Comparison of ENCODE assay signal across 12 mouse cellular contexts in genomic region chr10:105652475-105652874, GRCm38 (mm10).
A peak's percentile ranks its signal among the peaks of the same experiment; 100 is the strongest.
DNase-seq lines count a peak whose midpoint lies in the region.
"Had no signal": no experiment of that assay in that cellular context is flagged by ENCODE, and none has a peak within 500 bp of the region (broad histone marks: within the 10 kb centered on the region; RNA-seq: fewer than 3 reads in every experiment).

No protein-coding gene starts in this region.

- intact Hi-C loops in gastrocnemius, postnatal 36 days (cut with DNase I), result no loop called here

- DNase-seq in cerebellum, adult 11 months, result peak; percentile 27
- DNase-seq in cerebellum, adult 18-20 months, result peak; percentile 38 to 53
- peak; percentile 66 for DNase-seq in cerebellum, adult 9-11 months
- peak; percentile 12 to 40 for DNase-seq in cerebellum, postnatal 36 days
- no peak for DNase-seq in gastrocnemius, postnatal 36 days
- DNase-seq in adrenal gland, postnatal 4 days (ENCODE audit: low spot score in 2 of 2), result no peak
- no peak for DNase-seq in frontal cortex, postnatal 14 days (ENCODE audit: low spot score in 2 of 2)
- DNase-seq: adrenal gland, adult 2 months; adrenal gland, postnatal 25 days; gastrocnemius, postnatal 10 days; heart, postnatal 36 days; kidney, adult 8-10 months had no signal

Comparison
In these comparisons a context has a peak if more than half of its experiments do, and no peak if none do; other contexts are left out.
1. DNase-seq: peak in cerebellum, adult 11 months (single experiment), cerebellum, adult 18-20 months (2 of 2), cerebellum, adult 9-11 months (single experiment) and cerebellum, postnatal 36 days (2 of 2); none in gastrocnemius, postnatal 36 days (0 of 2), adrenal gland, postnatal 4 days (0 of 2) and frontal cortex, postnatal 14 days (0 of 2).